Mouse (Mus musculus): ENCODE results near the gene Stk10.

DNA sequence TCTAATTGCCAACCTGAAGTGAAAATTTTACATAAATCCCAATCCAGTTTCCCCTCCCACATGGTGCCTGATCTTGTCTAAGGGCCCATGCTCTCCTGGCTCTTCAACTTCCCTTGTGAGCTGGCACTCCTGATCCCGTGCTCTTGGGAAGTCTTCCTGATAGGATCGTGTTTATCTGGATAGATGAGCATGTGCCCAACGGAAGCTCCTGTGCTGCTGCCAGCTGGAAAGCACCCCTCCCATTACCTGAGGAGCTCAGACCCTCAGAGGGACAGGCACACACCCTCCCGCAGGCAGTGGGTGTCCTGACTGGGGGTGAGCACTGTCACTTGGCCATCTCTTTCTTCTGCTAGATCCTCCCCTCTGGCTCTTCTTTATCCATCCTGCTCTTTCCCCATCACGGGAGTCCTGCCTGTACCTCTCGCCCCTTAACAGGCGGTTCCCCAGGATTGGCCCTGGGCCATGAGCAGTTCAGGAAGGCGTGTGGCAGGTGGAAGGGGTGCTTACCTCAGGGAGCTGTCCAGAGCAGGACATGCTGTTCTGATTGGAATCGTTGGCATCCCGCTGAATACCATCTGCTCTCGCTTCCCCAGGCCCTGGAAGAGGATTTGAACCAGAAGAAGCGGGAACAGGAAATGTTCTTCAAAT, 88.8 kb downstream of the Stk10 start:
- TF ChIP-seq POLR2A (IDR thresholded peaks at IDR 0.05; ENCODE audit: low read depth, low read length) (no peak), CTCF (IDR thresholded peaks at IDR 0.05; ENCODE audit: extremely low read depth, insufficient read depth, insufficient read length, insufficient replicate concordance) (no peak)
